Mouse (Mus musculus) kidney, embryonic 16.5 days (tissue): ENCODE results near the gene Ccdc146. TPM values are rescaled to one million over a fixed set of nuclear protein-coding genes. Genes with fewer than 3 reads are reported as not detected.
"Not testable (repeated sequence)": the region's sequence is repeated elsewhere in the genome, so short reads cannot be mapped to it uniquely, and the experiment has no call there.

Source experiments
- ATAC-seq: fragments of 200-750 bp; cut with Nextera tagmentation; 2 replicates; pipeline ENCODE4 v1.8.0; 2017; ENCODE audit warnings: moderate TSS enrichment; ENCODE audit not compliant: low FRiP score, low TSS enrichment
- H3K27ac ChIP-seq: fragments of 300-500 bp; sonication (generic); 2 replicates; pipeline ENCODE4 v1.5.1; 2014; ENCODE audit warnings: low read length
- H3K27me3 ChIP-seq: fragments of 300-500 bp; sonication (generic); 2 replicates; pipeline ENCODE4 v1.6.1; 2014; ENCODE audit warnings: low read length, control low read depth, mixed read lengths; ENCODE audit not compliant: insufficient read depth
- H3K36me3 ChIP-seq: fragments of 300-500 bp; sonication (generic); 2 replicates; pipeline ENCODE4 v1.6.1; 2014; ENCODE audit warnings: low read length, control low read depth, mixed read lengths; ENCODE audit not compliant: insufficient read depth
- H3K4me1 ChIP-seq: fragments of 300-500 bp; sonication (generic); 2 replicates; pipeline ENCODE4 v1.6.1; 2014; ENCODE audit warnings: low read length, control low read depth, mixed read lengths; ENCODE audit not compliant: insufficient read depth
- H3K4me2 ChIP-seq: fragments of 300-500 bp; sonication (generic); replicated peaks from 2 replicates; pipeline ENCODE4 v1.6.1; 2014; ENCODE audit warnings: low read depth, low read length
- H3K4me3 ChIP-seq: fragments of 300-500 bp; sonication (generic); 2 replicates; pipeline ENCODE4 v1.5.1; 2014; ENCODE audit warnings: mild to moderate bottlenecking, low read length
- H3K9ac ChIP-seq: fragments of 300-500 bp; sonication (generic); replicated peaks from 2 replicates; pipeline ENCODE4 v1.6.1; 2014; ENCODE audit warnings: low read length
- H3K9me3 ChIP-seq: fragments of 300-500 bp; sonication (generic); 2 replicates; pipeline ENCODE4 v1.6.1; 2016; ENCODE audit warnings: low read length, control low read depth
- WGBS: fragments of 180-500 bp; shearing (Covaris S2); extraction: QIAGEN DNeasy Blood & Tissue Kit; methylation state at CpG from one replicate; pipeline ENCODE4 v1.1.7; 2014; 5-methylcytosine and 5-hydroxymethylcytosine counted together
- polyA plus RNA-seq: library from polyadenylated mRNA; unstranded; fragments of >200 nt; fragmentation: Nextera tagmentation; extraction: Ambion mirVana; gene quantifications from 2 replicates; pipeline ENCODE4 v1.2.1, GENCODE M21; 2015

The Ccdc146 gene
- polyA plus RNA-seq, 1 experiment from 2014 or later = 0.27 TPM

DNA sequence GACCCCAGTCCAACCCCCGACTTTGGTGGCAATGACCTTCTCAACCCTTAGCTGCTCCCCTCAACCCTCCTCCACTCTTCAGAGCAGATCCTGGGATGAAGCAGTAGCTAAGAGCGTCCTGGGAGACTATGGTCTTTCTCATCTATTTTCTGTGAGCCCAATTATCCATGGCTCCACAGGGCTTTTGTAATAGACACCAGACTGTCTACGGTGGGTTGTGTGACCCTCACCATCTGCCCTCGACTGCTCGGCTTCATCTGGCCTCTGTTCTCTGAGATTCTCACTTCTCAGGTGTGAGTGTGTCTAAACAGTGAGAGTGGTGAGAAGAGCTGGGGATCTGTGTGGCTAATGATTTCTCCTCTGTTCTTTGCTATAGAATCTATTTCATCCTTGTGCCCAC is 117.3 kb downstream of the Ccdc146 start:
- ATAC-seq = no peak
- Histone ChIP-seq H3K4me1 (0 out of 2 replicates have a peak, but pooled peaks cover 4% of the 10 kb centered on the region), H3K9ac (no peak overlapping the region), H3K9me3 (no peaks in the 10 kb centered on the region), H3K4me3 (no peak overlapping the region), H3K27ac (no peak overlapping the region), H3K36me3 (no peaks in the 10 kb centered on the region), H3K4me2 (no peak overlapping the region), H3K27me3 (no peaks in the 10 kb centered on the region)
- WGBS = 54% methylated on average over 5 of the region's 5 CpGs

DNA sequence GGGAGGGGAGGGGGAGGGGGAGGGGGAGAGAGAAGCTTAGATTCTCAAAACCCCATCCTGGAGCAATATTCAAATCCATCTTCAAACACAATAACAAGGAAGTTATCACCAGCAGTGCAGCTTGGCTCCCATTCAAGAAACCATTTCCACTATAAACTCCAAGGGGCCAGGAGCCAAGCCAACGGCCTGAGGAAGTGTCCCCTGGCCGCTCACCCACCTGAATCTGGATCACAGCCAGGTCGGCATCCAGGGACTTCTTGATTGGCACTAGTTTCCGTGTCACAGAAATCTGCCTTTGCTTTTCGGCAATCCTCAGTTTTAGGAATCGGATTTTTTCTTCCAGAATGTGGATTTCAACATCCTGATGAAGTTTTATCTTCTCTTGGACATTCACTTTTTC is 123.5 kb downstream of the Ccdc146 start:
- no peak overlapping the region for H3K4me2 ChIP-seq
- WGBS = 64% methylated on average over 6 of the region's 6 CpGs
- H3K4me1 ChIP-seq = 0 out of 2 replicates have a peak, but pooled peaks cover 4% of the 10 kb centered on the region
- H3K9ac ChIP-seq = no peak overlapping the region
- H3K36me3 ChIP-seq = no peaks in the 10 kb centered on the region
- no peaks in the 10 kb centered on the region for H3K9me3 ChIP-seq
- no peak for ATAC-seq
- no peaks in the 10 kb centered on the region for H3K27me3 ChIP-seq
- H3K4me3 ChIP-seq = no peak overlapping the region
- no peak overlapping the region for H3K27ac ChIP-seq

DNA sequence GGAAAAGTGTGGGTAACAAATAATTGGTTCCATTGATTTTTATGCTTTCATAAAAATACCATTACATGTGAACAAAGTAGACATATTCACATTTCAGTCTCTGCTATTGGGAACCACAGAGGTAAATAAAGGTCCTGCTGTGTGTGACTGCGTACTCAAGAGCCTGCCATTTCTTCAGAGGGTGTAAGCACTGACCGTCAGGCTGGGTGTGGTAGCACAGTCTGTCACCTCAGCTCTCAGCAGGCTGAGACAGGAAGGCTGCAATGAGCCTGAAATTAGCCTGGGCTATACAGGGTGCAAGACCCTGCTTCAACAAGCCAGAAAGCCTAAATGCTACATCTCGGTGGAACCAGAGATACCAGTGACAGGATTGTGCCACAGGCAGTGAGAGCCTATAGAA is 124.4 kb downstream of the Ccdc146 start:
- no peak overlapping the region for H3K27ac ChIP-seq
- H3K36me3 ChIP-seq = no peaks in the 10 kb centered on the region
- no peak overlapping the region for H3K4me3 ChIP-seq
- ATAC-seq = no peak
- no peaks in the 10 kb centered on the region for H3K9me3 ChIP-seq
- H3K9ac ChIP-seq = no peak overlapping the region
- H3K4me2 ChIP-seq = no peak overlapping the region
- 0 out of 2 replicates have a peak, but pooled peaks cover 4% of the 10 kb centered on the region for H3K4me1 ChIP-seq
- no peaks in the 10 kb centered on the region for H3K27me3 ChIP-seq
- 90% methylated on average over 3 of the region's 3 CpGs for WGBS

DNA sequence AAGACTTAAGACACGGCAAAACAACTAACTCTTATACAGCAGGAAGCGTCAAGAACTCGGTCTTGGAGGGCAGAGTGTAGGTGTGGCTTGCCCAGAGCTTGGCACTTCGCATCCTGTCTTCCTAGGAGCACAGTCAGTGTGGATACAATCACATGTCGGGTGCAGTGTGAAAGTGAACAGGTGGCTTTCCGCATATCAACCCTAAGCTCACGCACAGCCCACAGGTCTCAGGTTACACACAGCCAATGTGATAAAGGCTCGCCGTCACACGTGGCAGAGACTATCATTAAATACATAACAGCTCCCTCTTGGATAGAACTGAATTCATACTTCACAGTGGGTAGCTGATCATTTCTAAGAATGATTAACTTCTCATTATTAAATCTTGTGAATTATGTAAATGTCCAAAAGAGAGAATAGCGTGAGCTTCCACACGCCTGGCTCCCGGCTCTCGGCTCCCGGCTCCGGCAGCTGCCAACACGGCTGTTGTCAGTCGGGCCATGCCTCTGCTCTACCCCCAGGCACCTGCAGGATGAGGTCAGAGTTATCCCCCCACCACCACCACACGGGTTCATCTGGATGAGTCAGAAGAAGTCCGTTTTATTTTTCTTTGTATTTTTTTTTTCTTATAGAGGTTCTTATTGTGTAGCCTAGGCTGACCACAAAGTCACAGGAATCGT is 125.3 kb downstream of the Ccdc146 start:
- no peak overlapping the region for H3K9ac ChIP-seq
- no peak overlapping the region for H3K4me2 ChIP-seq
- H3K36me3 ChIP-seq = no peaks in the 10 kb centered on the region
- H3K4me1 ChIP-seq = no peaks in the 10 kb centered on the region
- H3K4me3 ChIP-seq = no peak overlapping the region
- H3K27me3 ChIP-seq = no peaks in the 10 kb centered on the region
- WGBS = 65% methylated on average over 21 of the region's 21 CpGs
- no peak for ATAC-seq
- no peak overlapping the region for H3K27ac ChIP-seq
- no peaks in the 10 kb centered on the region for H3K9me3 ChIP-seq

DNA sequence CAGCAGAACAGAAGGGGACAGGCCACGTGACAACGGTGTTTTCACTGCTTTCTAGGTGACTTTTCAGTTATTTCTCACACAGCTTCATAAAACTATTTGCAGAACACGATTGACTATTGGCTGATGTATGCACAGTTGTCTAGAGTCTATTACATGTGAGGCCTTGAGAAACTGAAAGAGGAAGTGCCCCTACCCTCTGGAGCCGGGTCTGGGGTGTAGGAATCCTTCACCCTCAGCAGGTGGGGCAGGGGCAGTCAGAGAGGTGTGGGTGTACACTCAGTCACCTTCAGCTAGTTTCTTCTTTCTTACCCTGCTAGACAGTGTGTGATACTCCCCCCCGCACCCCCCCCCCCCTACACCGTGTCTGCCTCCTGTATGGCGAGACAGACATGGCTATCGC is 128.8 kb downstream of the Ccdc146 start:
- no peak overlapping the region for H3K4me2 ChIP-seq
- H3K27me3 ChIP-seq = no peaks in the 10 kb centered on the region
- H3K36me3 ChIP-seq = no peaks in the 10 kb centered on the region
- H3K4me3 ChIP-seq = no peak overlapping the region
- H3K9me3 ChIP-seq = no peaks in the 10 kb centered on the region
- no peak for ATAC-seq
- WGBS = 82% methylated on average over 8 of the region's 8 CpGs
- H3K9ac ChIP-seq = no peak overlapping the region
- H3K27ac ChIP-seq = no peak overlapping the region
- H3K4me1 ChIP-seq = no peaks in the 10 kb centered on the region

DNA sequence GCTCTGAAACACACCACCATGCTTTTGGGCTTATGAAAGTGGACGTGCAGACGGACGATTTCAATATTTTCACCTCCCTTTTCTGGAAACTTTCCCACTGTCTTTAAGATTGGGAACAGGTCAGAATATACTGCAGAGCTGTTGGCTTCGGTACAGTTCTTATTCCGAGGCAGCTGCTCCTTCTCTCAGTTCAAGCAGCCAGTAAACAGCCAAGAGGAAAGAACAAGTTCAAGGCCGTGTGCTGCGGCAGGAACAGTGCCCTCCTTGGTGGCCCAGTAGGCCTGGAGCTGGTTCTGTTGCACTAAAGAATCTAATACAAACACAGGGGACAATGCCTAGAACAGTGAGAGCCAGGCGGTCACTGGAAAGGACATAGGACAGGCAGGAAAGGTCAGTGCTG is 133.9 kb downstream of the Ccdc146 start:
- H3K27ac ChIP-seq = no peak overlapping the region
- no peak overlapping the region for H3K4me3 ChIP-seq
- WGBS = 76% methylated on average over 8 of the region's 8 CpGs
- H3K9me3 ChIP-seq = no peaks in the 10 kb centered on the region
- no peak overlapping the region for H3K4me2 ChIP-seq
- H3K27me3 ChIP-seq = no peaks in the 10 kb centered on the region
- no peaks in the 10 kb centered on the region for H3K4me1 ChIP-seq
- H3K36me3 ChIP-seq = no peaks in the 10 kb centered on the region
- H3K9ac ChIP-seq = no peak overlapping the region
- ATAC-seq = no peak

DNA sequence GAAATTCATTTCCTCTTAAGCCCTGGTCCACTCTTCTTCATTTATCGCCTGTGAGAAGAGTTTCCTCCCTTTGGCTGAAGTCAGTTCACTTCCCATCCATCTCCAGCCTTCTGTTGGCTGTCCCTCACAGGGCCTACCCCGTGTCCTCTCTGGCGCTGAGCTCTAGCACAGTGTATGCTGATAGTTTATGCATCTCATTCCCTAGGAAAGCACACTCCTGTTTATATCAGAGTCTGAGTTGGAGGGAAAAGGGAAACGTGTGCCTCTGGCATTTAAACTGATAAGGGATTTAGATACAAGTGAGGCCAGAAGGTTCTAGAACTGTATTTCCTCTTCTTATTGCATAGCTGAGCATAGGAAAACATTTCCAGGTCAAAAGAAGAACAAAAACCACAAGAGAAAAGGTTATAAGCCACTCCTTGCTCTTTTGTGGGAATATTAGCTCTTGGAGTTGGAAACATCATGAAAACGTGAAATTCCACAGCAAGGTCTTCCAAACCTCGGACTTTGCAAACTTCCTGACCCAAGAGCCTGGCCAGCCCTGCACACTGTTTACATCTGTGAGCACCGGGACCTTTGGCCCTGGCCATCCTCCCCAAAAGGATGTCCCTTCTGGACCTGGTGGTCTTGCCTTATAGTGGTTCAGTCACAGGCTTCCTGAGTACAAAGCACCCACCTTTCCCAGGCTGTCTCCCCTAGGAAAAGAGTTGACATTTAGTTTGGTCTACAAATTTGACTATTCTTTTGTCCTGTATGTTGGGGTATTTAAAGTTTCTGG is 135.6 kb downstream of the Ccdc146 start:
- Histone ChIP-seq H3K4me1 (no peaks in the 10 kb centered on the region), H3K27me3 (no peaks in the 10 kb centered on the region), H3K4me2 (no peak overlapping the region), H3K9me3 (no peaks in the 10 kb centered on the region), H3K9ac (no peak overlapping the region), H3K4me3 (no peak overlapping the region), H3K36me3 (no peaks in the 10 kb centered on the region), H3K27ac (no peak overlapping the region)
- ATAC-seq = no peak
- WGBS = 71% methylated on average over 7 of the region's 7 CpGs

DNA sequence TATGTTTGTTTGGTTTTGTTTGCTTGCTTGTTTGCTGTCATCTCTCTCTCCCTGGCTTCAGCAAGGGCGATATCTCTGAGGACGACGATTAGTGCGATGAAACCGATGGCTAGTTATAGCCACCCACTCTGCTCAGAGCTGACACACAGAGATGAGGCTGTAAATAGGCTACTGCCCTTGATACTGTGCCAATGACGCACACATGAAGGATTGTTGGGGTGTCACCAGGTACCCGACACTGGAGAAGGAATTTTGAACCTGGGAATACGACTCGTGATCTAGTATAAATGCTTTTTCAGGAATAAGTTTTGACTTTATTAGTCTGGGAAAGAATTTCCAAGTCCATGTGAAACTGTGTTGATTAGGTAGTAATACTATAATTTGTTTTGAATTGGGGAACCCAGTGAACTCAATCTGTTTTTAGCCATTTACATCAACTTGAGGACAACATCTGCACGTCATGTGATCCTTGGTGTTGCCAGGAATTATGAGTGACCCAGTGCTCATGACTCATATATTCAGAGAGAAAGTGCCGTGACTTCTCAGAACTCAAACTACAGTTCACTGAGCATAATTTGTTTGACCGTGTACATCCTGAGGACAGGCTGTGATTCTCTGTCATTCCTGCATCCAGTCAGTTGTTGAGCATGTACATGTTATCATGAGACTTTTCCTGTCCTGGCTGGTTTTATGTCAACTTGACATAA is 141.0 kb downstream of the Ccdc146 start:
- no peaks in the 10 kb centered on the region for H3K4me1 ChIP-seq
- H3K36me3 ChIP-seq = no peaks in the 10 kb centered on the region
- no peaks in the 10 kb centered on the region for H3K27me3 ChIP-seq
- no peak for ATAC-seq
- H3K4me2 ChIP-seq = no peak overlapping the region
- no peaks in the 10 kb centered on the region for H3K9me3 ChIP-seq
- no peak overlapping the region for H3K27ac ChIP-seq
- H3K4me3 ChIP-seq = no peak overlapping the region
- no peak overlapping the region for H3K9ac ChIP-seq
- WGBS = 77% methylated on average over 12 of the region's 12 CpGs

DNA sequence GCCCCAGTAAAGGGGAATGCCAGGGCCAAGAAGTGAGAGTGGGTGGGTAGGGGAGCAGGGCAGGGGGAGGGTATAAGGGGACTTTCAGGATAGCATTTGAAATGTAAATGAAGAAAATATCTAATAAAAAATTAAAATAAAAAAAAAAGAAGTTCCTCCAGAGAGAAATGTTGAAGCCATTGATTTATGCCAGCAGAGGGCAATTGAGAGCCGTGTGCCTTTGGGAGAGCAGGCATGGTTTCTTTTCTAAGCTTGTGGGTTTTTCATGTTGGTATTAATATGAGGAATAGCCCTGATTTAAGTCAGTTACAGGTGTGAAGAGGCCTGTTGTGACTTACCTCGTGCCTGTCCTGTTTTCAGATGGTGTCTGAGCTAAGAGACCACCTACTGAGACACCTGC is 146.8 kb downstream of the Ccdc146 start:
- H3K36me3 ChIP-seq, H3K27me3 ChIP-seq, ATAC-seq, H3K4me3 ChIP-seq, H3K9ac ChIP-seq, H3K4me1 ChIP-seq, H3K9me3 ChIP-seq, H3K4me2 ChIP-seq, H3K27ac ChIP-seq: not testable (repeated sequence)
- WGBS = 40% methylated on average over 2 of the region's 2 CpGs
